Mouse (Mus musculus): Measurements from ENCODE around the gene Thra. TPM values are rescaled to one million over a fixed set of nuclear protein-coding genes. Genes with fewer than 3 reads are reported as not detected.

The Thra gene
- 76.8 and 81.3 TPM in 2 replicates for polyA plus RNA-seq (2012)

DNA sequence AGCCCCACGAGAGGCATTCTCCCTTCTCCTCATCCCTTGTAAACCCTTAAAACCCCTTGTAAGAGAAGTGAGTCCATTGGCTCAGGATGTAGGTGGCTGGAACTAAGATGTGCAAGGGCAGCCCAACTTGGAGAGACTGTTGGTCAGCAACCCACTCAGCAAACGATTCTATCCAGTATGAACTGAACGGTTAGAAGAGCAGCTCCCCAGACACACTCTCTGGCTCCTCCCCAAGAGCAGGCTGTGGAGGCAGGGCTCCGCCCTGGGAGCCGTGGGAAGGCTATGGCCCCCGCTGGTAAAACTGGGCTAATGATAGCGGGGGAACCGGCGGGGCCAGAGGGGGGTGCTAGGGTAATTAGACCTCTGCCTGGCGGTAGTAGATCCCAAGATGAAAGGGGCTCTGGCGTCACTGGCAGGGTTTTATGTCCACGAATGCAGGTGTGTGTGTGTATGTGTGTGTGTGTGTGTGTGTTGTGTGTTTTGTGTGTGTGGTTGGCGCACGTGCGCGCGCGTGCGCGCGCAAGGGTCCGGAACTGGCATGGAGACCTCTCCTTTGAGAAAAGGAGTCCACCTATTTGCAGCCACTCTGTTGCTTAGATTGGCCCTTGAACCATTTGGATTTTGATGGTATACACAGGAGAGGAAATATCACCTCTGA is at the start of gene Thra:
Thra (plus strand) TSS at position 246 of the 658 bp plus-strand sequence.

DNA sequence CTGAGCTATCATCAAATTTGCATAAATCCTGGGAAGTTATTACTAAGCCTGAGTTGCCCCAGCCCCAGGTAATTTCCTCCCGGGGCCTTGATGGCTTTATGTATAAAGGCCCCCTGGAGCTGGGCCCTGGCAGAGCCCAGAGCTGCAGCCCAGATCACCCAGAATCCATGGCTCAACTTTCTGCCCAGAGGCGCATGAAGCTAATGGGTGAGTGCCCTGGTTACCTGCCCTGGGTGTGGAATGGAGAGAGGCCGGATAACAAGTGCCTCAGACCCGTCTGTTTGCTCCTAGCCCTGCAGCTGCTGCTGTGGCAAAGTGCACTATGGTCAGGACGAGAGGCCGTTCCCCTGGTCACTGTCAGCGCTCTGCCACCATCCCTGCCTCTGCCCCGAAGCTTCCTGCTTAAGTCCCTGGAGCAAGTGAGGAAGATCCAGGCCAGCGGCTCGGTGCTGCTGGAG is 39.2 kb upstream of the Thra start, which contains the start of gene Csf3:
Csf3 (plus strand) TSS at position 51 of the 458 bp plus-strand sequence.

DNA sequence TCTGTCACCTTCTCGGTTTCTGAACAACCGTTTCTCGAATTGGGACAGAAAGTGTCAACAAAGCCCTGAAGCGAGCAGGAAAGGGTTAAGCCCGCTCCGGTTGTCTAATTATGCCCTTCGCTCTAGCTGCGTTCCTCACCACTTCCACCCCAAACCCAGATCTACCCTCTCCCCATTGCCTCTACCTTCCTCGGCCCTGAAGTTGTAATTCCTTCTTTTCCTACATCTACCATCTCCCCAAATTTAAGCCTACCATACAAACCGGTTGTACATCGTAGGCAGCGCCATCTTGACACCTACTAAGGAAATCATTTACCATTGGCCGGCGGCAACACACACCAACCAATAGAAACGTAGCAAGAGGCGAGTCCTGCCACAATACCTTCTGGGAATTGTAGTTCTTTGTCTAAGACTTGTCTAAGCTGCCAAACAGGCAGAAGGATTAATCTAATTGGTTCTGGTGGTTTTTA is 11.3 kb upstream of the Thra start, which contains the start of gene Med24:
Med24 (minus strand) TSS at position 317 of the 470 bp plus-strand sequence.

GRCm38 (mm10) chr11:98774582-98775347 is 34.3 kb downstream of the Thra start, which contains the start of gene Nr1d1:
Gene Nr1d1 (minus strand): TSS chr11:98775333.

GRCm38 (mm10) chr11:98795015-98795713 is 54.7 kb downstream of the Thra start, which contains the start of gene Msl1:
Gene Msl1 (plus strand): TSS chr11:98795516.

GRCm38 (mm10) chr11:98804605-98805004 is 64.2 kb downstream of the Thra start, which contains the start of gene Casc3:
Gene Casc3 (plus strand): TSS chr11:98804905.

Other genes starting within 250 kb of the Thra start
- gene Ikzf3, start 194.6 kb upstream of the Thra start, polyA plus RNA-seq (2012), result 0.79 and 0.83 TPM in 2 replicates
- 0.17 and 0.28 TPM in 2 replicates for gene Zpbp2, start 189.5 kb upstream of the Thra start, polyA plus RNA-seq (2012)
- gene Ormdl3, start 153.3 kb upstream of the Thra start, polyA plus RNA-seq (2012), result 22.3 and 28.1 TPM in 2 replicates
- gene Lrrc3c, start 142.3 kb upstream of the Thra start, polyA plus RNA-seq (2012), result 0.12 TPM in 1 of 2 replicates, not detected in the other
- gene Gm12355, start 115.0 kb upstream of the Thra start, polyA plus RNA-seq (2012), result not detected in 2 replicates
- gene Gsdma3, start 114.3 kb upstream of the Thra start, polyA plus RNA-seq (2012), result not detected in 2 replicates
- not detected in 2 replicates for gene Gsdma2, start 93.9 kb upstream of the Thra start, polyA plus RNA-seq (2012)
- 0.05 TPM in 1 of 2 replicates, not detected in the other for gene Gsdma, start 76.3 kb upstream of the Thra start, polyA plus RNA-seq (2012)
- gene Psmd3, start 58.1 kb upstream of the Thra start, polyA plus RNA-seq (2012), result 145 and 178 TPM in 2 replicates
- gene Csf3, start 39.4 kb upstream of the Thra start, polyA plus RNA-seq (2012), result 0.08 and 0.45 TPM in 2 replicates
- gene Med24, start 11.2 kb upstream of the Thra start, polyA plus RNA-seq (2012), result 92.5 and 107 TPM in 2 replicates
- gene Nr1d1, start 34.7 kb downstream of the Thra start, polyA plus RNA-seq (2012), result 6.6 and 10.2 TPM in 2 replicates
- 72.9 and 73.6 TPM in 2 replicates for gene Msl1, start 54.9 kb downstream of the Thra start, polyA plus RNA-seq (2012)
- gene Casc3, start 64.3 kb downstream of the Thra start, polyA plus RNA-seq (2012), result 35.5 and 41.4 TPM in 2 replicates
- 0.75 and 1.0 TPM in 2 replicates for gene Rapgefl1, start 96.1 kb downstream of the Thra start, polyA plus RNA-seq (2012)
- 24.6 and 26.7 TPM in 2 replicates for gene Wipf2, start 123.0 kb downstream of the Thra start, polyA plus RNA-seq (2012)
- 2.5 and 3.2 TPM in 2 replicates for gene Cdc6, start 167.2 kb downstream of the Thra start, polyA plus RNA-seq (2012)
- gene Rara, start 187.2 kb downstream of the Thra start, polyA plus RNA-seq (2012), result 63.7 and 64.3 TPM in 2 replicates
- gene Gjd3, start 242.4 kb downstream of the Thra start, polyA plus RNA-seq (2012), result 0.11 TPM in 1 of 2 replicates, not detected in the other